Mouse (Mus musculus) embryo, embryonic 10.5 days (tissue): ENCODE results near the gene Tldc2.

Experiments used
- DNase-seq: peaks from one replicate; pipeline ENCODE4 v3.0.0-alpha.2; 2015; ENCODE audit warnings: low spot score

Tldc2 gene

DNA sequence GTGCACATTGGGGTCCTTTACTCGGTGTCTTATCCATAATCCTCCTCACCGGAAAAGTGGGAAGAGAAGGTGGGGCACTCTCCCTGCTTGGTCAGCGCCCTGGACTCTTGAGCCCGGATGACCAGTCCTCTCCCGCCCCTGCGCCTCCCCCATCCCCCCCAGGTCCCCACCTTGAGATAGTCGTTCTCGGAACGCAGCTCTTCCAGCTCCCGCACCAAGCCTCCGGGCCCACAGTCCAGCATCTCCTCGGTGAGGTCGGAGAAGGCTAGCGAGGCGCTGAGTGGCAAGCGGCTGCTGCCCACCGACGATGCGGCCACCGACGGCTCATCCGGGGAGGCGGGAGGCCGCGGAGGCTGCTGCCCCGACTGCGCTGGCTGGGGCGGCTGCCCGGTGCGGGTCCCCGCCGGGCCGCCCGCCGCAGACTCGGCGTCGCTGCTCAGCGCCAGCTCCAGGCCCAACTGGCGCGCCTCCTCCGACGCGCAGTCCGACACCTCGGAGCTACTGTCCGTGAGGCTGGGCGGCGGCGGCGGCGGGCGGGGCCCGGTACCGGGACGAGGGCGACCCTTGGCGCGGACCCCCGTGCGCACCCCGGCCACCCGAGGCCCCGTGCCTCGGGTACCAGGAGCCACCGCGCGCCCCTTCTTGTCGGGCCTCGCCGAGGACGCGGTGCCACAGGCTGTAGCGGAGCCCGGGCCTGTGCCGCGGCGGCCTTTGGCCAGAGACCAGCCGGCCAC is 8.6 kb upstream of the Tldc2 start:
- peak; percentile 53 for DNase-seq

DNA sequence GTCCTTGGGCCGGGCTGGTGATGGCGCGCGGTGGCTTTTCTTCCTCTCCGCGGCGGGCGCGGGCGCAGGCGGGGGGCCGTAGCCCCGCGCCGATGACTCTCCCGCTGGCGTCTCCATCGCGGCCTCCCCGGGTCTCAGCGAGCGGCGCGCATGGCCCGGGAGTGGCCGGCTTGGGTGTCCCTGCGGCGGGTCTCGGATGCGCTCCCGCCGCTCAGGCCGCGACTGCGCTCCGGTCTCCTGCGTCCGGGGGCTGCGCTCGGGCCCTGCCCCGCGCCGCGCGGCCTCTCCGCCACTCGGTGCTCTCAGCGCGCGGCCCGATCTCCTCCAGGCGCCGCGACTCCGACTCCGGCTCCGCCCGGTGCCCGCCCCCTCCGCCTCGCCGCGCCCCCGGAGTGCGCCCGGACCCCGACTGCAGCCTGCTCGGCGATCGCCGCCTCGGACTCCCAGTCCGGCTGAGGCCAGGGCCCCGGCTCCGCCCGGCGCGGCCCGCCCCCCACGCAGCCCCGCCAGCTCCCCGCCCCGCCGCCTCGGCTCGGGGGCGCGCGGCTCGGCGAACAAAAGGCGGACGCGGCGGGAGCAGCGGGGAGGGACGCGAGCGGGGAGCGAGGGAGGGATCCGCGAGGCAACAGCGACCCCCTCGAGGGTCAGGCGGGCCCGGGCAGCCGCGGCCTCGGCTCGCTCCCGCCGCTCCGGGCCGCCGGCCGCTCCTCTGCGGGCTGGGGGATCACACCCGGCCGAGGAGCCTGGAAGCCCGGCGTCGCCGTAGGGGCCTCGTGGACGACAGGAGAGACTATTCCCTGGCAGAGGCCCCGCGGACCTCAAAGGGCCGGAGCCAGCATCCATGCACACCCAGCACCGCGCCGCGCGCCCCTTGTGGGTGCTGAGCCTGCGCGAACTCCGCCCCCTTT is 7.8 kb upstream of the Tldc2 start, which contains the start of gene Soga1:
TSS of gene Soga1 (minus strand) at position 462 of the 908 bp plus-strand sequence.
- DNase-seq = peak; percentile 90

DNA sequence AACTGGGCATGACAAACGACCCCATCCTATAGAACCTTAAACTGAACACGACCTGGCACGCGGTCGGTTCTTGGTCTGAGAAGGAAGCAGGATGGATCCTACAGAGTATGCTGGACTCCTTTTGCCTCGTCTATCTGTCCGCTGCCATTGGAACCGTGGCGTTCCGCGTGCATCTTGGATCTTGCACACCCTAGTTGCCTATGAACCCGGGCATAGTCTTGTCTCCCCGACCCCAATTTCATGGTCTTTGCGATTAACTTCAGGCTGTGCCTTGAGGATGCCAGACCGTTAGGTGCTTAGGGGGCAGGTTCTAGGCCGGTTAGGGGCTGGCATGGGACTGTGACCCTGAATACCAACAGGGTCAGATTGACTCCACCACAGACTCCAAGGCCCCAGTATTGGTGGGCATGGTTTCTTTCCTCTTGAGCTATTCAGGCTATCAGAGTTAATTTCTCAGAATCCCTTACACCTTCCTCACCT is 7.1 kb upstream of the Tldc2 start:
- DNase-seq = no peak

DNA sequence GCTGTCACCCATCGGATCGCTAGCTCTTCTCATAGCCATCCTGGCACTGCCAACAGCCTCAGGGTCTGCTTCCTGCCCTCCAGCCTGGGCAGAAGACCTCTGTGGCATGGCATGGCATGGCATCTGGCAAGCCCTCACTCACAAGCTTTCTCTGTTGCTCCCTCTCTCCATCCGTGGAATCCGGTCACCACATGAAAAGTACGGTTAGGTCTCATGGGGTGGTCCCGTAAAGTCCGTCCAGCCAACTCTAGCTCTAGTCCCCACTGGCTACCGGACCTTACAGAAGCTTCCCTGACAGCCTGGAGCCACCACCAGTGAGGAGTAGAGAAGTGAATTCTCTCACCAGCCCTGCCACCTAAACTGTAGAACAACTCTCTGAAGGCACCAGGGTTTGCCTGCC is 5.5 kb upstream of the Tldc2 start:
- DNase-seq = no peak

DNA sequence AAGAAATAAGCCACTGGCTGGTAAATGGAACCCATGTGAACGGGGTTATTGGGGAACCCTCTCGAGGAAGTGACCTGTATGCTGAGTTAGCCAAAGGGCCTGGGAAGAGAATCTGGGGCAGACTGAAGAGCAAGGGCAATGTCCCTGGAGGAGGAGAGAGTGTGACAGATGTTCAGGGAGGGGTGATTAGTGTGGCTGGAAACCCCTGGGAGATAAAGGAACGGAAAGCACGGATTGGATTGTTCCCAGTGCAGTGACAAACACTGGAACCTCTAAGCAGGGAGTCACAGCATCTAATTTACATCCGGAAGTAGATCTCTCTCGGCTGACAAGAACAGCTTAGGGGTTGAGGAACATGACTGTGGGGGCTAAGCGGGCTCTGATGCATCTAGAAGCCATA is 4.9 kb upstream of the Tldc2 start:
- DNase-seq = no peak

DNA sequence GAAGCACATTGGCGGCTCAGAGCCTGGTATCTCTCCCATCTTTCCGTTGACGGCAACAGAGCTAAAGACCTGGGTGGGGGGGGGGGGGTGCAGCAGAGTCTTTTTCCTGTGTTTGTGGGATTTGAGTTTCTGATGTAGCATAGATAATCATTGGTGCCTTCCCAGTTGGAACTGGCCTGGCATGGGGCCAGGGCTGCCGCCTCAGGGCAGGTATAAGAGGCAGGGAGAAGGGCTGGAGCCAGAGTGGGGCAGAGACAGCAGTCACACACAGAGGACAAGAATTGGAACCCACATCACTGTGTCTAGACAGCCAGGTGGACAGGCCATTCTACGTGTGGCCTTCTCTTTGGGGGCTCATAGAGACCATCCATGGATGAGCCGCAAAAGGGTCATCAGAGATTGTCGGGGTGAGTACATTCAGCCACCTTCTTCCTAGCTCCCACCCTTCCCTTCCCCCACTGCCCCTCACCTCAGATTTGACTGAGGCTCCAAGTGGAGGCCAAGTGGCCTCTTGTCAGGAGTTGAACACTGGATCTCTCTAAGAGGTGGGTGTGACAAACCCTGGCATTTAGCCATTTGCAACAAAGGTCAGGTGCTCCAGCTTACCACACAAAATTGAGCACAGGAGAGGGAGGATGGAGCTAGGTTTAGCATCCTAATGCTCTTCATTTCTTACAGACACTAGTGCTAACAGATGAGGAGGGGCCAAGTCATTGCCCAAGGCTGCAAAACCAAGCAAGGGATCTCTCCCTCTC is 1.8 kb upstream of the Tldc2 start:
- no peak for DNase-seq

DNA sequence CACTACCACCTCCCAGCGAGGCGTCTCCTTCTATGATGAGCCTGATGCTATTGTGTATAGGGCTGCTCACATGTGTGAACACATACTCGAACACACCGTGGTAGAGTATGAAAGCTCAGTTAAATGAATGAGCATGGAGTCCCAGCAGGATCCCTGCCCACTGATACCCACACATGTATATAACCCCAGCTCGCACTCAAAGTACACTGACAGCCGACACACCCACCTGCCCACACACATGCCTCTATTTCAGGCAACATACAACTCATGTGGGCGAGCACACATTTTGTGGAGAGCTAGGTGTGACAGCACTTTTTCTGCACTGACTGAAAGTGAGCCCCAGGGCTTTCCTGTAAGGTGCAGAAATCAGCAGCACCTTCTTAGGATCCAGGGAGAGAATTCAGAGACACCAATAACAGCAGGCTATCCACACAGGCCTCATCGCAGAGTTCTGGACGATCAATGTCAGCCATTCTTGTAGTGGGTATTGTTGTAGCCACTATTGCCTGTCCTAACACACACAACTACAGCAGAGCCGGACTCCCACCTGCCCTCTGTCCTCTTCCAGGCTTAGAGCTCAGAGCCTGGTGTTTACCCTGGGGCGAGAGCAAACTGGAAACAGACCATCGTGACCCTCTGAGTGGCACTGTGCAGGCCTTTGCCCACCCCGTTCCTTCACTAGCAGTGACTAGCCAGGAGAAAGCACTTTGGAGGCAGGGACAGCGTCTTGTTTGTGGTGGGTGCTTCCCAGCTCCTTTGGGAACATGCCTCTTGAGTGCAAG is 872 bp downstream of the Tldc2 start:
- no peak for DNase-seq

DNA sequence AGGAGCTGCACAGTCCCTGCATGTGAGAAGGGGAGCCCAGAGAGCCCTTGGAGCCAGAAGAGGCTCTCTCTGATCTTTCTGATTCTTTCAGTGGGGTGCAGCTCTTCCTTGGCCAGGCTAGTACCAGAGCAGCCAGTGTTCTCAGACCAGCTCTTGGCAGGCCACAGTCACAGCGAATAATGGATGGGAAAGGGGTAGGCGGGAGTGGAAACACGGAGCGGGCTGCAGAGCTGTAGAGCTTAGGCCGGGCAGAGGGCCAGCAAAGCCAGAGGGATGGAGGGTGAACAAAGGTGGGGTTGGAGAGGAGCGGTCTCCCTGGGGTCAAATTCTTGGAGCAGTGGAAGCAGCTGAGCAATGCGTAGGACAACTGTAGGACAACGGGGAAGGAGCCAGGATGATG is 5.2 kb downstream of the Tldc2 start:
- DNase-seq = no peak

DNA sequence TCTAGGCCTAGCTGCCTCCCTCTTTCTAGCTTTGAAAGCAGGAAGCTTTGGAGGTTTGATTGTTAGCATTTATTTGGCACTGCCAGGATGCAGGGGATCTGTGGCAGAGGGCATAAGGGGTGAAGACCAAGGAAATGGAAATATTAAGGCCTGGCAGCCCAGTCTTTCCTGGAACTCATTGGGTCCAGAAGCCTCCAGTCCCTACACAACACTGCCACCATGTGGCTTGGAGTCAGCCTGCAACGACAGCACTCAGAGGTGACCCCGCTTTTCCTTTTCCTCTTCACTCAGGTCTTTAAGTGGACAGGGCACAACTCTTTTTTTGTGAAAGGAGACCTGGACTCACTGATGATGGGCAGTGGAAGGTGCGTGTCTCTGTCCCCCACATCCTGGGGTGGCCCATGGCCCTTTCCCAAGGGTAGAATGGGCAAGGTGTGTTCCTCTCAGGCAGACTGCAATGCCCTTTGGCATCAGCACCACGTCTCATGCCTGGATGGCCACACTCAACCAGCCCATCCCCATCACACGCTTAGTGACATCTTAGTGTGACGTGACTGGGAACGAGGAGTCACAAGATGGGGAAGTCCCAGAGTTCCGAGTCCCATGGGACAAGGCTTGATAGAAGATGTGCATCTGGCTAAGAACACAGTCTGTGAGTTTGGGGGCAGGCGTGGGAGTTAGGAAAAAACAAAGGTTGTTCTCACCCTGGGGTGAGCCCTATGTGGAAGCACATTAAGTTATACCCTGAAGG is 8.3 kb downstream of the Tldc2 start:
- peak; percentile 84 for DNase-seq

DNA sequence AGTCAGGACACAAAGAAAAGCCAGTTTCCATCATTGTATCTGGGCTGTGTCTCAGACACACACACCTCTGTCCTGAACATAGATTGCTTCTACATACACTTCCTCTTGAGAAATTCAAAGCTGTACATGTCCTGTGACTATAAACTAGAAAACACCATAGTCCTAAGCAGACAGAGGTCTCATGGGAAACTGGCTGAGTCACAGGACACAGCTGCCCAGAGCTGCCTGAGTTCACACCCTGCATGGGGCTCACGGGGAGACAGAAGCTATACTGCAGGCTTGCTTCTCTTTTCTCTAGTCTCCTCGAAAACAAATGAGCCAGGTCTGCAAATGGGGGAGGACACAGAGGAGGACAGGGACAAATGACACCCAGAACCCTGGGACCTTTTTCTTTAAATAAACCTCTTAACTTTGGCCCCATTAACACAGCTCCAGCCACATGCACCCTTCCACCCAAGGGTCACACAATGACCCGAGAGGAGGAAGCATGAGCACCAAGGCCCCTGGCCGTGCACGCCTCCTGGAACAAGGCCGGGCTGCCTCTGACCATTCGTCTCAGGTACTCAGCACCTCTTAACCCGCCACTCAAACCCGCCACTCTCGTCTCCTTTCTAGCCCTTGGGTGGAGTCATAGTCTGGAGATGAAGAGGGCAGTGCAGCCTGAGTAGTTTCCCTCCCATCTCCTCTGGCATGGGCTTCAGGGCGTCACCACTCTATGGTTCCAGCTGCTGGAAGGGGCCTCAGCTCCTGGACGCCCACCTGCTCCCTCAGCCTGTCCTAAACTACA is 12.9 kb downstream of the Tldc2 start:
- DNase-seq = no peak

DNA sequence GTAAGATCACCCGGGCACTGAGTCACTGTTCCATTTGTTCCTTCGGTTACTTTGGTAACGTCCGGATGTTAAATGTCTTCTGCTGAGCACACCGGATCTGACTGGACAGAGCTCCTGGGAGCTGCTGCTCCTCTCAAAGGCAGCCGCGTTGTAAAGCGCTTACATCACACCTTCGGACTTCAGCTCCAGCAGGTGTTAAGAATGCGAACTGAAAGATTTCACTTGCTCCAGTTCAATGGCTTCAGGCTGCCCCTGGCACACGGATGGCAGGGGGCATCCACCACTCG is 13.4 kb downstream of the Tldc2 start:
- DNase-seq = no peak

DNA sequence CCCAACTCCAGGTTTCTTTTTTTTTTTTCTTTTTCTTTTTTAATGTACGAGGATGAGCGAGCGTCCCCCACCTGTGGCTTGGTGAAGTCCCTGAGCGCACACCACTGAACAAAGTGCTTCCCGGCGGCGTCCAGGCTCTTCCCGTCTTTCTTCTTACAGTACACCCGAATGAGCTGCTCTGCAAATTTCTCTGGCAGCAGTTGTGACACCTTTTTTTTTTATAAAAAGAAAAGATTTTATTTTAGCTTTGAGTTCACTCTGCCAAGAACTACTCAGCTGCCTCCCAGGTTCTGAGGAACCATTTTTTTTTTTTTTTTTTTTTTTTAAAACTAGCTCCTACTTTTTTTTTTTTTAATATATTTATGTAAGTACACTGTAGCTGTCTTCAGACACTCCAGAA is 14.8 kb downstream of the Tldc2 start:
- DNase-seq = no peak

DNA sequence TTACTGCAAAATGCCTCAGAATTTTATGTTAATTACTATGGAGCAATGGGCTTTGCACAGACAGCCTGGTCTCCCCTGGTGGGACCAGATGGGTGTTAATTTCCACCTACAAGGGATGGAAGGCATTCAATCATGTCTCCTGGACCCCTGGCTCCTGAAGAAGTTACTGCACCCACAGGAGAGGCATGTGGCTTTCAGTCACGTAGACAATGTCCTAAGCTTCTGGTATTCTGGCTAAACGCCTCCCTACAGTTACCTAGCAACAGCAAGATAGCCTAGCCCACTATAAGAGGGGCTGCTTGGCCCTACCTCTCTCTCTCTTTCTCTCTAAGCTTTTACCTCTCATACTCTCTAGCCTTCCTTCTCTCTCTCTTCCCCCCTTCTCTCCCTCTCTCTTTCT is 15.4 kb downstream of the Tldc2 start:
- no peak for DNase-seq

DNA sequence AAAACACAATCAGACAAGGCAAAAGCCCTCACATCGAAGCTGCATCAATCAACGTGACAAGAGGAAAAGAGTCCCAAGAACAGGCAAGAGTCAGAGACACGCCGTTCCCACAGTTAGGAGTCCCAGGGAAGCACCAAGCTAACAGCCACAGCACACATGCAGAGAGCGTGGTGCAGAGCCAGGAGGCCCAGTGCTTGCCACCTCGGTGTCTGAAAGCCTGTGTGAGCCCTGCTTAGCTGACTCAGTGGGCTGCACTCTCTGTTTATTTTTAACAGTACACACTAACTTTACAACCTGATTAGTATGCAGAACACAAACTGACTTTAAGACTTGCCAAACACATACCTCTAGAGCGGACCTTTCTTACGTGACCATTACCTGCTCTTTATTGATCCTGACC is 17.6 kb downstream of the Tldc2 start:
- no peak for DNase-seq

DNA sequence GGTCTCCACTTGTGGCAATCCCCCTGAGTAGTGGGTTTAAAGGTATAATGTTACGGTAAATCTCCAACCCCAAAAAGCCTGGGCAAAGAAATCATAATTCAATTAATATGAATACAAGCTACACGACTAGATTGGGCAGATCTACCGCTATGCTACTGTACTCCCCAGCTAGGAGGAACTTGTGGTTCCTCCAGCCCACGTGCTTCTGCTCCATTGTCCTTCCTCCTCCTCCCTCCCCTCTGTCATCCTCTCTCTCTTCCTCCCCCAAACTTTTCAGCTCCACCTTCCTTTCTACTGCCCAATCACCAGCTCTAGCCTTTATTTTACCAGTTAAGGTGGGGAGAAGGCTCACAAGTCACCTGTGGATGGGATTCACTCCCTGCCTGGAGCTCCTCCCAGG is 21.4 kb downstream of the Tldc2 start:
- no peak for DNase-seq

DNA sequence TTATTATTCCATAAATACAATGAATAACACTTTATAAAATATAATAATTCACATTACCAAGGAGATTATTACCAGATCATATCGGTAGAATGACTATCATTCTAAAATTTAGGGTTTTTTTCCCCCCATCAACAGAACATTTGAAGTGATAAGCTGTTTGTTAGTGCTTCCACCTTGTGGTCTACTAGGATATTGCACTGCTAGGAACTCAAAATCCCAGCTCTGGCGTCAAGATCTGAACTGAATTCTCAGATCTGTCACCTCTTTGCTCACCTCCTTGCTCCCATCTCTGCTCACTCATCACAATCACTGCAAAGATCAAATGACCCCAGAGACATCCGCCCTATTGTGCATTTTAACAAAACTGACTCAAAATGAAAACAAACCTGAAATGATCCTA is 30.1 kb downstream of the Tldc2 start:
- DNase-seq = peak; percentile 74

DNA sequence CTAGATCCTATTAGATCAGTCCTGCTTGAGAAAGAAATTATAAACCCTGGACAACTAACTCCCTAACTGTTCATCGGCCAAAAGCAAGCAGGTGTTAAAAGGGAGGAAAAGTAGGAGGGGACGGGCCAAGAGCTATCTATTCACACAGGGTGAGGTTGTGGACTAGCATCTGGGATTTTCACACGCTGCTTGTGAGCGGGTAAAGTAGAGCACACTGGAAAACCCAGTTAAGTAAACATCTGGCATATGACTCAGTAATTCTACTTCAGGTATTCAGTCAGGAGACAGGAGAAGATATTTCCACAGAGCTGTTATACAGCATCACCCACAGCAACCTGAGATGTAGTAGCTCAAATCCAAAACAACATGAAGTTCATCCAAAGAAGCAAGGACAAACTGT is 31.7 kb downstream of the Tldc2 start:
- no peak for DNase-seq

DNA sequence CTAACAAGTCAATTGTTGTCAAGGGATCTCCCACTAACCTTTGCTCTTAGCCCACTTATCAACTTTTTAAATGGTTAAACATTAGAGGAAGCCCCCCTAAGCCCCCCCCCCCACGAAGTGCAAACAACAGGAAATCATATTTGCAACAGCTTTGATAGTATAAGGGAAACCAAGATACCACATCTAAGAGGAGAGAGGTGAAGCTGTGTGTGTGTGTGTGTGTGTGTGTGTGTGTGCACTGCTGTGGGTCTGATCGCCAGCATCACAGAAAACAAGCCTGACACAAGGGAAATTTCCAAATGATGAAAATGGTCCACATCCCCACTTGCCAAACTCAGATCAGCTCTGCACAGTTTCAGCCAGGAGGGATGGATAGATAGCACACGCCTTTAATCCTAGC is 32.2 kb downstream of the Tldc2 start:
- DNase-seq = no peak

DNA sequence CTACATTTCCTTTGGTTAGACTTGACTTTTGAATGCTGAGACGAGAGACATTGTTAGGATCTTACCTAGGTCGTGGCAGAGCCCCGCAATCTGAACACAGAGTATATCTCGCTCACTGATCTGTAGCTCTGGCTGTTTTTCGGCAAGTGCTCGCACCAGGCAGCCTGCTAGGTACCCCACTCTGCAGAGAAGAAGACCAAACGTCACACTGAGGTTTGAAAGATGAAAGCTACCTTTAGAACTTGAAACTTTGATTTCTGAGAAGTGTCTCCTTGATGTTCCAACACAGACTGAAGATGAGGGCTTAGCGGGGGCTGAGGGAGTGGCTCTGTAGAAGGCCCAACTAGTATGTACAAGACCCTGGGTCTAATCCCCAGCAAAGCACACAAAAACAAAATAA is 34.9 kb downstream of the Tldc2 start:
- no peak for DNase-seq

DNA sequence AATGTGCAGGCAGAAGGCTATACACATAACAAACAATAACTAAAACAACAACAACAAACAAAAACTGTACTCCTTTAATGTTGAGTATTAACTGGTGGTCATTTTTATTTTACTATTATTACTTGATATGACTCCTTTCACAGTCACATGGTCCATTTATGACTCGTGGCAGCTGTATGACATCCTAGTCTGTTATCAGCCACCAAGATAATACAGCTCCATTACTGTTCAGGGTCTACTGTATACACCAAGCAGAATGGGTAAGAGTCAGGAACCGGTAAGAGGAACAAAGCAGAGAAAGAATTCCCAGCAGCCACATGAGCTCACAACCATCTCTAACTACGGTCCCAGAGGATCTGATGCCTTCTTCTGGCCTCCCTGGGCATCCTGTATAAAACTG is 38.4 kb downstream of the Tldc2 start:
- DNase-seq = no peak
